Mouse (Mus musculus) cerebellum, adult 9-11 months (tissue): ENCODE data around the gene Doxl2.

Source experiments
- DNase-seq: peaks from one replicate; pipeline ENCODE4 v3.0.0; 2022

The Doxl2 gene

DNA sequence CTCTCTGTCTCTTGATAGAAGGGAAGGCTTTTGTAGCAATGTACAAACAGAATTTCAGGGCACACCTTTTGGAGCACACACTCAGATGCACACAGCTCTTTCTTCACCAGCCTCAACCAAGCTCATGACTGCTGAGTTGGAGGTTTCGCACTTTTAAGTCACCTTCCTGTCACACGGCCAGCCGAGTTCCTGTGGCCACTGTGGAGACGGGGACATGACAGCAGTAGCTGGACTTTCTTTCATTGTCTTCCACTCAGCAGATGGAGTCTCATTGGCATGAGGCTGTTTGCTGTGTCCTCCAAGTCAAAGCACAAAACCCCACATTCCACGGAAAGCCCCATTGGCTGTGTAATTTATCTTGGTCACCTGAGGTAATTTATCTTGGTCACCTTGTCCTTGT is 36.4 kb downstream of the Doxl2 start:
- no peak for DNase-seq

- no peak for DNase-seq
Observed at GRCm38 (mm10) chr6:49013023-49013422, 38.3 kb downstream of the Doxl2 start.

GRCm38 (mm10) chr6:49013458-49013857 is 38.7 kb downstream of the Doxl2 start:
- DNase-seq, result no peak

DNA sequence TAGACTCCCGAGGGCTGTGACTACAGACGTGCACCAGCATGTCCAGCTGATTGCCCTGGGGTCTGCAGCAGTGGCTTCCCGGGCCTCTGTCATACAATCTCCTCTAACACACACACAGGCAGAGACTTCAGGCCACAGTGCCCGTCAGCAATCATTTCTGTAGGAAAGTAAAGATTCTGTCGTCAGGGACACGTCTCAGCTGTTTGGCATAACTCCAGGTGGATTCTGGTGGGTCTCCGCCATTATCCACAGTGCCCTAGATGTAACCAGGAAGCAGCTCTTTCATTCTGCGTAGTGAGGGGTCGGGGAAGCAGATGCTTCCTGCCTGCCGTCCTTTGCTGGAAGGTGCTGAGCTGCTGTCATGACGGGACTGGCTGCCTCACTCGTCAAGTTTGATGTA is 42.4 kb downstream of the Doxl2 start:
- DNase-seq, result no peak

DNA sequence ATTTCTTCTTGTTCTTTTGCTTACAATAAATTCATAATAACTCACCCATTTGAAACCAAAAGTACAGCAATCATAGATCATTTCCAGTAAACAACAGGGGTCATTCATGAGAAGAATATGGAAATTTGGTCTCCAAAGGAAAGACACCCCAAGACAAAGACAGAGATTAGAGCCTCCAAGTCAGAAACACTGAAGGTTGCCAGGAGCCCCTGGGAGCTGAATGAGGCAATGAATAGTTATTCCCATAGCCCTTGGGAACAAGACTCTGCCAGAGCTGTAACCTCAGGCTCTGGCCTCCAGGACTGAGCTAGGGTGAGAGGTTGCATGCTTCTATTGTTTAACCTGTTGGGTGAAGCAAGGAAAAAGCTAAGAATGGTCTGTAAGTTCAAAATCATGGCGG is 44.6 kb downstream of the Doxl2 start:
- no peak for DNase-seq

- peak; percentile 30 for DNase-seq
Observed at GRCm38 (mm10) chr6:49021141-49022012, 46.6 kb downstream of the Doxl2 start.

GRCm38 (mm10) chr6:49022384-49022783 is 47.6 kb downstream of the Doxl2 start:
- no peak for DNase-seq

GRCm38 (mm10) chr6:49023315-49023714 is 48.6 kb downstream of the Doxl2 start:
- no peak for DNase-seq

DNA sequence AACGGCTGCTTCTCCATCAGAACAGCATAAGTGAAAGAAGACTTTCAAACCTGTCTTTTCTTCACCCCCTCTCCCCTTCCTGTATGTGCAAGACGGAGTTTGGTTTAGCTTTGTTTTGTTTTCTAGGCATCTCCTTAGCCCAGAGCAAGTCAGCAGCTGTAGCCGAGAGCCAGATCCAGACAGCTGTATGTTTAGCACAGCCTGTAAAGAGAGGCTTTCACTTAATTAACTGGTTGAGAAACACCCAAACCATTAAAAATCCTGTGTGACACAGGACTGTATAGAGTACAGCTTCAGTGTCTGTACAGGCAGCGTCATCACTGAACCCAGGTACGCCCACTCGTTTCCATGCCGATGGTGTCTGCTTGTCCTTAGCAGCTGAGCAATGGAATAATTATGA is 50.5 kb downstream of the Doxl2 start:
- no peak for DNase-seq

DNA sequence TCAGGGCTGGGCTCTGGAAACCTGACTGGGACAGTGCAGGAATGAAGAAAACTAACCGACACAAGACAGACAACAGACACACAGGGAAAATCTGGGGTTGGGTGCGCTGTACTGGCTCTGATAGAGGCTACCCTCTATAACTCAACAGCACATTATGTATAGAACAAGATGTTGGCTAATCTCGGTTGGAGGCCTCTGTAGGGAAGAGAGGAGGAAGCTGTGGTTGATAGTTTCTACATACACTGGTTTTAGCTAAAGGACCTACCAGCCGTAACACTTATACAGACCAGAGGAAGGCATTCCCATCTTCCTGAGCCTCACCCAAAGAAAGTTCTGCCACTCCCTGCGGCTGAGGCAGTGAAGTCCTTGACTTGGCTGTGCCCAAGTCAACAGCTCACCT is 51.7 kb downstream of the Doxl2 start:
- DNase-seq, result no peak

- no peak for DNase-seq
Observed at GRCm38 (mm10) chr6:49028019-49028418, 53.3 kb downstream of the Doxl2 start.
